Mouse (Mus musculus) Patski (cell line): ENCODE measurements around the gene Otop3. TPM values are rescaled to one million over a fixed set of nuclear protein-coding genes. Genes with fewer than 3 reads are reported as not detected.

Source experiments
- ATAC-seq: fragments of 100-300 bp; one replicate; pipeline ENCODE4 v1.8.0; 2021
- CTCF ChIA-PET: fragments of 350-600 bp; sonication (Branson Sonifier 250); formaldehyde crosslinking; loops from one replicate; lab custom pipeline; 2022; ENCODE audit warnings: inconsistent platforms; lab: Charles Lee
- POLR2A ChIA-PET: fragments of 350-600 bp; sonication (Branson Sonifier 250); formaldehyde crosslinking; loops from one replicate; lab custom pipeline; 2022; ENCODE audit warnings: antibody characterized with exemption, inconsistent platforms; lab: Charles Lee
- DNase-seq: peaks from one replicate; pipeline ENCODE4 v3.0.0-alpha.2; 2011; ENCODE audit warnings: low read depth, low spot score
- H3K27me3 ChIP-seq: fragments of 371-371 bp; one replicate; pipeline ENCODE4 v1.5.1; 2021
- CTCF ChIP-seq: fragments of 100-300 bp; IDR thresholded peaks from one replicate; pipeline ENCODE4 v1.5.1; 2021
- in situ Hi-C: fragments of 300-500 bp; cut with MboI; formaldehyde crosslinking; loops from 3 replicates; pipeline ENCODE4 v1.11.1; 2018; ENCODE audit warnings: low pct_unique_long_range_greater_than_20kb, mixed read lengths
- polyA plus RNA-seq: library from polyadenylated mRNA; unstranded; gene quantifications from one replicate; pipeline ENCODE4 v1.2.3, GENCODE M21; 2021

The Otop3 gene
- polyA plus RNA-seq, 1 experiment from 2014 or later = not detected

GRCm38 (mm10) chr11:115295939-115296338 lies 38.6 kb upstream of the Otop3 start:
- in situ Hi-C loops = no loop called here

GRCm38 (mm10) chr11:115296471-115297210 lies 37.9 kb upstream of the Otop3 start:
- DNase-seq (no peak), ATAC-seq (no peak)
- POLR2A ChIA-PET = no interaction called here
- CTCF ChIA-PET = no interaction called here
- in situ Hi-C loops = no loop called here
- no peak for TF ChIP-seq CTCF
- peaks cover 11% of the 10 kb centered on the region for H3K27me3 ChIP-seq

More at GRCm38 (mm10) chr11:115295939-115296338, 38.6 kb upstream of the Otop3 start:
- ChIA-PET CTCF (no interaction called here), POLR2A (no interaction called here)
- TF ChIP-seq CTCF = no peak
- no peak for DNase-seq
- no peak for ATAC-seq
- H3K27me3 ChIP-seq = peaks cover 11% of the 10 kb centered on the region

GRCm38 (mm10) chr11:115297214-115297826 lies 37.2 kb upstream of the Otop3 start, which contains the start of gene Fads6:
Fads6 (minus strand) TSS chr11:115297663.
- ChIA-PET POLR2A (no interaction called here), CTCF (no interaction called here)
- H3K27me3 ChIP-seq = peaks cover 11% of the 10 kb centered on the region
- in situ Hi-C loops = no loop called here
- no peak for TF ChIP-seq CTCF
- no peak for DNase-seq
- no peak for ATAC-seq

- POLR2A ChIA-PET = no interaction called here
- CTCF ChIA-PET = no interaction called here
- in situ Hi-C loops = no loop called here
- DNase-seq = no peak
- no peak for ATAC-seq
- H3K27me3 ChIP-seq = peaks cover 11% of the 10 kb centered on the region
- no peak for TF ChIP-seq CTCF
Observed at GRCm38 (mm10) chr11:115298160-115298559, 36.4 kb upstream of the Otop3 start.

- POLR2A ChIA-PET = no interaction called here
- CTCF ChIA-PET = no interaction called here
- in situ Hi-C loops = no loop called here
- ATAC-seq = no peak
- H3K27me3 ChIP-seq = peaks cover 11% of the 10 kb centered on the region
- TF ChIP-seq CTCF = no peak
- DNase-seq = no peak
Observed at GRCm38 (mm10) chr11:115300745-115301144, 33.8 kb upstream of the Otop3 start.

GRCm38 (mm10) chr11:115301351-115301750 lies 33.2 kb upstream of the Otop3 start:
- H3K27me3 ChIP-seq = peaks cover 11% of the 10 kb centered on the region
- in situ Hi-C loops = no loop called here
- TF ChIP-seq CTCF = no peak
- ATAC-seq = no peak
- POLR2A ChIA-PET = no interaction called here
- CTCF ChIA-PET = no interaction called here
- no peak for DNase-seq

GRCm38 (mm10) chr11:115303167-115303566 lies 31.4 kb upstream of the Otop3 start:
- no peaks in the 10 kb centered on the region for H3K27me3 ChIP-seq
- no peak for ATAC-seq
- ChIA-PET POLR2A (no interaction called here), CTCF (no interaction called here)
- in situ Hi-C loops = no loop called here
- no peak for TF ChIP-seq CTCF
- DNase-seq = no peak

- in situ Hi-C loops = no loop called here
- DNase-seq = no peak
- no peak for ATAC-seq
- ChIA-PET POLR2A (no interaction called here), CTCF (no interaction called here)
- no peak for TF ChIP-seq CTCF
- H3K27me3 ChIP-seq = no peaks in the 10 kb centered on the region
Observed at GRCm38 (mm10) chr11:115306863-115307262, 27.7 kb upstream of the Otop3 start, which contains the start of gene Otop2. Otop2 (plus strand) TSS chr11:115307163.

- DNase-seq (no peak), ATAC-seq (no peak)
- in situ Hi-C loops = no loop called here
- H3K27me3 ChIP-seq = peaks cover 15% of the 10 kb centered on the region
- ChIA-PET CTCF (interaction anchor here (1.3 kb wide), 1 partner anchor 25 kb away, joined by 4 read pairs; the partner anchor contains the start of gene Otop3), POLR2A (no interaction called here)
- TF ChIP-seq CTCF = no peak
Observed at GRCm38 (mm10) chr11:115308781-115309180, 25.8 kb upstream of the Otop3 start.

GRCm38 (mm10) chr11:115314249-115314648 lies 20.3 kb upstream of the Otop3 start:
- no peak for TF ChIP-seq CTCF
- peaks cover 60% of the 10 kb centered on the region for H3K27me3 ChIP-seq
- ChIA-PET POLR2A (interaction anchor here (0.7 kb wide), 1 partner anchor 745 kb away, joined by 3 read pairs; no protein-coding TSS in a partner anchor), CTCF (no interaction called here)
- in situ Hi-C loops = no loop called here
- DNase-seq (no peak), ATAC-seq (no peak)

GRCm38 (mm10) chr11:115317204-115317603 lies 17.3 kb upstream of the Otop3 start:
- ATAC-seq = no peak
- CTCF ChIA-PET = no interaction called here
- DNase-seq = no peak
- POLR2A ChIA-PET = no interaction called here
- in situ Hi-C loops = no loop called here
- TF ChIP-seq CTCF = no peak
- peaks cover 72% of the 10 kb centered on the region for H3K27me3 ChIP-seq
